Mouse (Mus musculus) urinary bladder, postnatal 4 days (tissue): Measurements from ENCODE around the gene Cables2.

Experiments
- DNase-seq, 2 experiments: peaks; one replicate each; pipeline ENCODE4 v3.0.0; 2021 to 2022; ENCODE audit warnings: low spot score in 2 of 2

The Cables2 gene

DNA sequence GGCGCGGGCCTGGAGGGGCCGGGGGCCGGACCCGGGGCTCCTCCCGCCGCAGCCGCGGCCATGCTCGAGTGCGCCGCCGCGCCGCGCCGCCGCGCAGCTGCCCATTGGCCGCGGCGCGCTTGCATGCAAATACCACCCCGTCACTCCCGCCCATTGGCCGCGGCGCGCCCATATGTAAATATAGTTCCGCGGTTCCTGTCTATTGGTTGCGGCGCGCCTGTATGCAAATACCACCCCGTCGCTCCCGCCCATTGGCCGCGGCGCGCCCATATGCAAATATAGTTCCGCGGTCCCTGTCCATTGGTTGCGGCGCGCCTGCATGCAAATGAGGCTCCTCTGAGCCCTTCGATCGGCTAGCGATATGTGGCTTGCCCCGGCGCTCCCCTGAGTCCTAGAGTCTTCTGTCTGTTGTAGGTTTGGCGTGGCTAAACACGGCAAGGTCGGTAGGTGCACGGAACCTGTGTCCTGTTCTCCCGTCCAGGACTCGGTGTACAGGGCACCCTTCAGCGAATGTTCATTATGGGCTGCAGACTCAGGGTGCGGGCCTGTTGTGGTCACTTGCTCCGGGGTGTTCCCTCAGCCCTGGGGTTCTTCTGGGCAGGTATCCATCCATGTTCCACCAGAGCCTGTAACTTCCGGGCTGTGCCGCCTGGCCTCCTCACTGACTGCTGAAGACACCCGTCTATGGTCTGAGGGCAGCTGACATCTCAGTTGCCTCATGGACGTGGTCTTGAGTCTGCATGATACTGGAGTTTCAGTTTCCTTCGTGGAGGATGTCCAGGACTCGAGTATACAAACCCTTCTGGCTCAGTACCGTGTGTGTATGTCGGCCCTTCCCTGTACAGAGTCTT, at the start of gene Cables2:
Cables2 (minus strand) TSS at position 103 of the 851 bp plus-strand sequence.
- DNase-seq: peak; percentile 89 to 93

DNA sequence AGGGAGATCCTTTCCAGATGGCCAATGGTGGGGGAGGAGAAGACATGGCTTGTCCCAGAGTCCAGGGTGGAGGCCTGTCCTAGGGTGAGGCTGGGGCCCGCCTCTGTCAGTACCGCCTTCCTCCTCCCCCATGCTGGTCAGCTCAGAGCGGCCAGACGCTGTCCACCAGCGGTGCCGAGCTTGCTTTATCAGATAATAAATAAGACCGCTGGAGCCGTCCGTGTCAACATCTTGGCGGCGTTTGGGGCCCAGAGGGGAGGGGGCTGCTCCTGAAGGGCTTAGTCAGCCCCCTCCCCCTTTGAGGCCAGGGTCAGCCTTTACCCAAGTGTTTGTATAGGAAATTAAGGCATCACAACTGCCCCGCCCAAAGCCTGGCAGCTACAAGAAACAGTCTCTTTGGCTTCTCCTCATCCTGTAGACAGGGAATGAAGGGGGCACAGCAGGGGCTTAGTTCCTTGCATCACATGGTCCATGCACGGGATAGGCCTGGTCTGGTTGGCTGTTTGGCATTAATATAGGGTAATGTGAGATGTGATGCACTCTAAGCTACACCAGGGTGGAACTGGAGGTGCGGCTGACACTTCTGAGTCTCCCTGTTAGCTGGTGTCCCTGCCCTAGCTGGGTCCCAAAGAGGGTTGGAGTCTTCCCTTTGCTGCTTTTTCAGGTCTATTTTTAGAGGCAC, 49.5 kb upstream of the Cables2 start:
- peak in 1 of 2 experiments; percentile 55 for DNase-seq

DNA sequence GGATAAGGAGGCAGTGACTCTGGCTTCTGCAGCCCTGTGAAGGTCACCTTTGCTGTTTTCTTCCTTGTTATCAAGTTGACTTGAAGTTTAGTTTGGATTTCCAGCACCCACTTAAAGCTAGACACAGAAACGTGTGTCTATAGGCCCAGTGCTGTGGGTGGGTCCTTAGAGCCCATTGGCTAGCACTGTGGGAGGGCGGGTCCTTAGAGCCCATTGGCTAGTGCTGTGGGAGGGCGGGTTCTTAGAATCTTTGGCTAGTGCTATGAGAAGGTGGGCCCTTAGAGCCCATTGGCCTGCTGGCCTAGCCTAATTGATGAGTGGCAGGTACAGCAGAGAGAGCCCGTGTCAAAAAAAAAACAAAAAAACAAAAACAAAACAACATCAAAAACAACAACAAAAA, 46.9 kb upstream of the Cables2 start:
- no peak for DNase-seq

DNA sequence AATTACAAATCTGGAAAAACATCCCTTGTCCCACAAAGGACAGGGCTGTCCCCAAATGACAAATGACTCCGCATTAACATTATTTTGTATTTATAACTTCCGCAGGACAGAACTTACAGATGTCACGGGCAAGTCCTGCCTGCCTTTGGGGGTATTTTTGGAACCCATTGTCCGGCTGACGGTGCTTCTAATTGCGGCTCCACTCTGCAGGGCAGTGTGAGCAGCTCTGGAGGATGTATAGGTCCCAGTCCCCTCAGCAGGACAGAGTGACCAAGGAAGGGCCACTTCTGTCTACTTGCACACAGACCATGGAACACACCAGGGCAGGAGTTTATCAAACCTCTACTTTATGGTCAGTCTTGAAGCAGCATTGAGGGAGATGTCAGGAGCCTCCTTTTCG, 44.3 kb upstream of the Cables2 start:
- no peak for DNase-seq

DNA sequence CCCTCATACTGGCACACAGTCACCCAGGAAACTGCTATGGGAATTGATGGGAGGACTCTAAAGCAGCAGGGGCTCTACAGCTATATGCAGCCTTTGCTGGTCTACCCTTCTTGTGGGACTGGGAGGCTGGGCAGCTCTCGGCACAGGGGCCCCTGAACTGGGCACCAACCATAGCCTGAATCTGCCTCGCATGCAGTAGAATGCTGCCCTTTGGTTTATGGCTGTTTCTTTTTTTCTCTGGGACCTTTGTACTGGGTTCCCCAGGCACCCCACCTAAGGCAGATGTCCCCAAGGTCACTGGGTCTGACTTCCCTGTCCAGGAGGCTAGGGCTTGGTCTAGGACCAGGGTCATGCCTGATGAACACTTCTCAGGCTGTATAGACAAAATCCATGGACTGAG, 41.0 kb upstream of the Cables2 start:
- DNase-seq: no peak

DNA sequence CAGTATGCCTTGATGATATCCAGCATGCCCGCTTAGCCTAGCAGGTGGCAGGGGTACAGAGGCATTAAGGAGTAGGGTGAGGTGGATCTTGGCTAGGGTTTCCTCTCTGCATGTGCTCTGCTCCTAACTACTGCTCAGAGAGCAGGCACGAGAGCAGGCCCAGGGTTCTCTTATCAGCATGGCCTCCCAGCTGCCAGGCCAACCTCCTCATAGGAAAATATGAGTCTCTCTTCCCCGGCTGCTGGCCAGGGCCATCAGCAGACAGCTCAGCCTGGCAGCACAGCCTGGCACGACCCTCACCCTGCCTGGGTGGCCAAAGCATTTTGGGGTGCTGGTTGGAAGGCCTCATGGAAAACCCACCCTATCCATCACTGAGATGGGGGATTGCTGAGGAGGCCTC, 37.9 kb upstream of the Cables2 start:
- DNase-seq: no peak

DNA sequence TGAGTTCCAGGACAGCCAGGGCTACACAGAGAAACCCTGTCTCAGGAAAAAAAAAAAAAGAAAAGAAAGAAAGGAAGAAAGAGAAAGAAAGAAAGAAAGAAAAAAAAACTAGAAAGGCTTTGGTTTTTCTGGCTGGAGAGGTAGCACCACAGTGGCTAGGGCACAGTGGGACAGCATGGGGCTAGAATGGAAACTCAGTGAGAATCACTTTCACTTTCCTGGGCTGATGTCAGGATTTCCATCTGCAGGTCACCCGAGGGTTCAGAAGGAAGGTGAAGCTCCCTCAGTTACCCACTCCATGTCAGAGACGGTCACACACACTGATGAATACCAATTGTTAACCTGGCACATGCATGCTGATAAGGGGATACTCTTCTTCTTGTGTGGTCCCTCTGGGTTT, 34.4 kb upstream of the Cables2 start:
- DNase-seq: no peak

DNA sequence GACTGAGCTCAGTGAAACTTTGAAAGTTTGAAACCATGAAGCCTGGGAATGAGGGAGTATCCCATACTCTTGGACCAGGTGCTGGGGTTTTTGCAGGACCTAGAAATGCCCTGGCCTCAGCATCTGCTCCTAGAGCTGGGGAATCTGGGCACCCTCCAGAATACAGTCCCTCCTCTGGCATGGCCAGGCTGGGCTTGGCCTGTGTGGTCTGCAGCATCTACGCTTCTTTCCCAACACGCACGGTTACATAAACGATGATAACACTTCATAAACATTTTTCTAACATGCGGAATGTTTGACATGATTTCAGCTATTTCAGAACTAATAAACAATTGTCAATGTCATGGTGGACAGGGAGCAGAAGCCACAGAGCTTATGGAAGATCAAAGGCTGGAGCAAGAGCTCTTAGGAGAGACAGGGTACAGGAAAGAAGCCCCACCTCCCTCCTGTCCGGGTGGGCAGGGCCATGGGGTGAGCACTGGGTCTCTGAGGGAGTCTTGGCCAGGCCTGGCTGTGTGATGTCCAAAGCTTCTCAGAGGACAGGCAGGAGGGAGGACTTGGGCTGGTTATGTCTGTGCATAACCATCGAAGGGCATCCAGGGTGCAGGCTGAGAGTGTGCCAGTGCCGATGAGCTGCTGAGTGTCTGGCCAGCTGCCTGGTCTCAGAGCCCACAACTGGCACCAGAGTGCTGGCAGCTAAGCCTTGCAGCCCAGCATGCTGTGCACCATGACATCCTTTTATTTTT, 33.3 kb upstream of the Cables2 start:
- DNase-seq: peak; percentile 49 to 63

DNA sequence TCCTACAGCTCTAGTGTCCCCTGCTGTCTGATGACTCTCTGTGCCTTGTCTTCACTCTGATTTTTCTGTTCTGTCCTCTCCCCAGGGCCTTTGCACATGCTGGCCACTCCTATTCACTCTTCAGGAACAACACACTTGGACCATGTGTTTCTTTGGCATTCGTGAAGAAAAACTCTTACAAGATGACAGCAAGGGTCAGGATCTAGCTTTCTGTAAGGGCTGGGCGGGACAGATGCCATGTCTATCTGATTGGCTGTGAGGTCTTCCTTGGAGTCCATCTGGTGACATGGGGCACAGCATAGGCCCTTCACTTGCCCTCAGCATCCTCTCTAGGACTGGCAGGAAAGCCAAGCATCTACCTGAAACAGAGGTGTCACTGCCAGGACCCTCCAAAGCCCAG, 32.7 kb upstream of the Cables2 start:
- DNase-seq: no peak

DNA sequence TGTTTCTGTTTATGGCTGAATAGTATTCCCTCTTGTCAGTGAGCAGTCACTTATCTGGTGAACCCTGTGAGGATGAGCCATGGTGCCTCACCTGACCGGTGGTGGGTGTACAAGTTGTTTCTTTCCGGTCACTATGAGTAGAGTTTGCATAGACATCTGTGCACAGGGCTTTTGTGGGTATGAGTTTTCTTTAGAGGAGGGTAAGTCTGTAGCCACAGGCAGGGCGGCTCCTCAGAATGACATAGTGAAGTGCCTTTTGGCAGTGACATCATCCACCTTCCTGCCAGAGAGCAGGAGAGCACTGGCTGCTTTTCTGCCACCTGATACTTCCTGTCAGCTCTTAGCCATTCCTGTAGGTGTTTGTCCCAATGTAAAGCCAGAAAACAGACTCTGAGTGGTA, 32.2 kb upstream of the Cables2 start:
- DNase-seq: no peak

DNA sequence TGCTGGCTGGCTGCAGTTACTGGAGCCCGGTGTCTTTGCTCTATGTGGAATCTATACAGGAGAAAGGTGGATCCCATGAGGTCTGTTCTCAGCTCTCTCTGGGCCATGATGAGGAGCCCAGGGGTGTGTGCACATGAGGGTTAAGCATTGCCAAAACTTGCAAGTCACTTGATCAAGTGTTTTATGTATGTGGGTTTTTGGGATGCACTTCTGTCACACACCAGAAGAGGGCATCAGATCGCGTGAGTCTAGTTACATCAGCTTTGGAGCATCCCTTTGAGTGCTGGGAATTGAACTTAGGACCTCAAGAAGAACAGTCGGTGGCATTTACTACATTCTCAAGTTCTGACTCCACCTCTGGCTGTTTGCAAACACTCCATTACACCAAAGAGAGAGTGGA, 31.3 kb upstream of the Cables2 start:
- no peak for DNase-seq

DNA sequence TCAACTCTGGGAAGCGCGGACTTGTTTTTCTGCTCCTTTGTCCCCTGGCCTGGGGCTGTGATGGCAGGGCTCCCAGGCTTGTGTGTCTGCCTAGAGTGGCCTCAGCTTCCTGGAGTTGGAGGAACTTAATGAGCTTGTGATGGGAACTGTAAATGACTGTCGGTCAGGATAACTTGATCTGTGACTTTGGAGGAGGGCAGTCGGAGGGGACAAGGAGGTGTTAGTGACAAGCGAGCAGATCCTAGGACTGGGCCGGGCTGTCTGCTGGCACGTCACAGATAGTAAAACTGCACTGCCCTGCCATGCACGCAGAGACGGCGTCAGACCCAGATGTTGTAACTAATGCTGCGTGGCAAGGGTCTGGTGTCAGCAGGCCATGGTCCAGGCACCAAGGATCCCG, 30.2 kb upstream of the Cables2 start:
- no peak for DNase-seq

DNA sequence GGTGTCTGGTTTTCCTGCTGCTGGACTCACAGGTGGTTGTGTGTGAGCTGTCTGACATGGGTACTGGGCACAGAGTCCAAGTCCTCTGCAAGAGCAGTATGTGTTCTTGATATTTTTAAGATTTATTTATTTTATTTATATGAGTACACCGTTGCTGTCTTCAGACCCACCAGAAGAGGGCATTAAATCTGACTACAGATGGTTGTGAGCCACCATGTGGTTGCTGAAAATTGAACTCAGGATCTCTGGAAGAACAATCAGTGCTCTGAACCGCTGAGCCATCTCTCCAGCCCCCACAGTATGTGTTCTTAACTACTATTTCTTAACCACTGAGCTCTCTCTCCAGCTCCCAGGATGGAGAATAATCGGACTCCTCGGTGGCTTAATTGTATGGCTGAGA, 28.9 kb upstream of the Cables2 start:
- no peak for DNase-seq

DNA sequence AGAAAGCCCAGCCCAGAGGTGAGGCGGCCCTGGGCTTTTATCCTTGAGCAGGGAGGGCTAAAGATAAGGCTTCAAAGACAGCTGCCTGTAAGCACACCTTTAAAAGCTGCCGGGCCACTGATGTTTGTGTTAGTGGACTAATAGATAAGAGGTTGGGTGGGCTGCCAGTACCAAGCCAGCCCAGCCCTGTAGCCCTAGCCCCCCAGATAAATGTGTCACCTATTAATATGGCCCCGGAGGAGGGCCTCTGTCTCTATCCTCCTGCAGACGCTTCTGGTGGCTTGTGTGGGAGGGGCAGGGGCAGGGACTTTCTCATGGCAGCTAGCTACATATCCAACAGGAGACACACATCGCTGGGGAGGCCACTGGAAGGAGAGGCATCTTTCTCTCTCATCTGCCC, 27.5 kb upstream of the Cables2 start:
- DNase-seq: no peak

DNA sequence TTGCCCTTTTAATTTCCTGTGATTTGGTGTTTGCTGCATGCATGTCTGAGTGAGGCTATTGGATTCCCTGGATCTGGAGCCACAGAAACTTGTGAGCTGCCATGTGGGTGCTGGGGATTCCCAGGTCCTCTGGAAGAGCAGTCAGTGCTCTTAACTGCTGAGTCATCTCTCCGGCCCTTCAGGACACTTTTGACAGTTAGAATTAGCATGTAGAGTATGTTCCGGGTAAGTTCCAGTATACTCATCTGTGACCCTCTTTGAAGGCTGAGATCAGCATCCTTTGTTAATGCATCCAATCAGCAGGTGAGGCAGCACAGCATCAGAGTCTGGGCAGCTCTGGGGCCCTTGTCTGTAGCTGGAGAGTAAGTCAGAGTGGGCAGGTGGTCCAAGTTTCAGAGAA, 27.0 kb upstream of the Cables2 start:
- DNase-seq: no peak

DNA sequence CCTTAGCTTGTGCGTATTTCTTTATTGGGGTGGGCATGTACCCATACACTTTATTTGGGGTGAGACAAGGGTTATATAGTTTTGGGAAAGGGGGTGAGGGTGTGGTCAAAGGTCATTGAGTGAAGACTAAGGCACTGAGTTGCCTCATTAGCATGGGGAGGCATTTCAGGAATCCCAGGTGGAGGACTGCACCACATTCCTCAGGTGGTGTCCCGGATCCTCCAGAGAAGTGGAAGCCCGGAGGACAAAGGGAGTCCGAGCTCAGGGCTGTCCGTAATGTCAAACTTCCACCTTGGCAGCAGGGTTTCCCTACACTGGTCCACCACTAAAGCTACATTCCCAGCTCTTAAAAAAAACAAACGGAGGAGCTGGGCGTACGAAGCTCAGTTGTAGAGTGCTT, 19.6 kb upstream of the Cables2 start:
- no peak for DNase-seq

DNA sequence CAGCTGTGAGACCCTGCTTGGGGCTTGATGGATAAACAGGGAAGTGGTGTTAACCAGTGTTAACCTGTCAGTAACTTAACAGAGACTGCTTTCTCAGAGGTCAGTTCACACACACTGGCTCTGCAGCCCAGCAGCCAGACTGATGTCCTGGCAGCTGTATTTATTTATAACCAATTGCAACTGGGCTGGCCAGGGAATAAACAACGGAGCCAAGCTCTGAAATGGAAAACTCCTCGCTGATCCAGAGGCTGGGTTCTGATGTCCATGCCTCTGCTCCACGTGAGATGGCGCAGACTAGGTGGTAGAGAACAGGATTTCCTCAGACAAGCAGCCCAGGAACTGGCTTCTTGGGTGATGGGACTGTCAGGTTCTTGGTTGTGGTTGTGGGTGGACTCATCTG, 18.7 kb upstream of the Cables2 start:
- DNase-seq: no peak

DNA sequence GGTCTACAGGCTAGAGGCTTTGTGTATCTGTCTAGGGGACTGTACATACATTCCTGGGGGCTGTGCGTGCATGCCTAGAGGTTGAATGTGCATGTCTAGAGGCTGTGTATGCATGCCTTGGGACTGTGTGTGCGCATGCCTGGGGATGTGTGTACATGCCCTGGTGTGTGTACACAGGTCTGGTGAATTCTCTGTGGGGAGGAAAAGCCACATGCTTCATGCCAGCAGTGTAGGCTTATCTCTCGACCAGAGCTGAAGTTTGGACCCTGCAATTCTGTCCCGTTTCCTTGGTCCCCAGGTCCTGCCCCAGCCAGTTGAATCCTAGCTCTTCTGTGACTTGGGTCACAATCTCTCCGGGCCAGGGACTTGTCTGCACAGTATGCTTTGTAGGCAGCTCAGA, 18.3 kb upstream of the Cables2 start:
- no peak for DNase-seq

DNA sequence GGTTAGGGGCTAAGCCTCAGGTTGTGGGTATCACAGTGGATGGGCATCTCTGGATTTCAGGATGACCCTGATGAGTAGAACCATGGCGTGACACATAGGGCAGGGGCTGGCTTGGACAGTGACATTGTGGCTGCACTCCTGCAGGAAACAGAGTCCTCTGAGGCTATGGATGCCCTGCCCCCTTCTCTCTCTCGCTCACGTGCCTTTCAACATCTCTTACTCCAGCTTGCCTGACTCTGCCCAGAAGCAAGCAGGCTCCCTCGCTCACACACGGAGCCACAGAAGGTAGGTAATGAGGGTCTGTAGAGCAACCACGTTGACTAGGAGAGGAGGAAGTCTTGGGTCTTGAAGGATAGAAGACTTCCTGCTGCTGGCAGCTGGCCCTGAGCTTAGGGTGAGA, 17.2 kb upstream of the Cables2 start:
- DNase-seq: no peak

DNA sequence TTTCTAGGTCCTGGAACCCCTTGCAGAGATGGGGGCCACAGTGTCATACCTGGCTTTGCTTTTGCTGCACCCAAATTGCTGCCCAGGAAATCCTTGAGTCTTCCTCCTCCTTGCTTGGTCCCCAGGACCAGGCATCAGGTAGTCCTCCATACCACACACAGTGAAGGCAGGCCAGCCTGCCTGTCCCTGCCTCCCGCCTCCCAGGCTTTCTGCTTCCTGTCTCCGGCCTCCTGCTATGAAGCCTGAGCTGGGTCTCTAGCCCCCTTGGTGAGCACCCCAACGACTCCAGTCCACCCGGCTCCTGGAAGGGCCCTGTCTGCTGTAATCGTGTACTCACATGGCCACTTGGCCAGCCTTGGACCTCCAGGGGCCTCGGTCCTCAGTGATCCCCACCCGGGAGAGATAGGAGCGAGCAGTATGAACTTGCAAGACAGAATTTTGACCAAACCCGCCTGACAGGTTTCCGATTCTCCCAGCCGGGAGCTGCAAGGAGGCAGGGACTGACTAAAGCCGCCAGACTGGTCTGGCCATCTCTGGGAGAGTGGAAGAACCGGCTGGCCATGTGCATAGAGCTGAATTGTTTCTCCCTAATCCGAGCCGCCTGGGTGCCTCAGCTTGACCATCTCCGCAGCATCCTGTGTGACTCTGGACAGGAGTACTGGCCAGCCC, 16.3 kb upstream of the Cables2 start, which contains the start of gene Rbbp8nl:
Rbbp8nl (minus strand) TSS at position 440 of the 669 bp plus-strand sequence.
- DNase-seq: peak; percentile 67 to 79

DNA sequence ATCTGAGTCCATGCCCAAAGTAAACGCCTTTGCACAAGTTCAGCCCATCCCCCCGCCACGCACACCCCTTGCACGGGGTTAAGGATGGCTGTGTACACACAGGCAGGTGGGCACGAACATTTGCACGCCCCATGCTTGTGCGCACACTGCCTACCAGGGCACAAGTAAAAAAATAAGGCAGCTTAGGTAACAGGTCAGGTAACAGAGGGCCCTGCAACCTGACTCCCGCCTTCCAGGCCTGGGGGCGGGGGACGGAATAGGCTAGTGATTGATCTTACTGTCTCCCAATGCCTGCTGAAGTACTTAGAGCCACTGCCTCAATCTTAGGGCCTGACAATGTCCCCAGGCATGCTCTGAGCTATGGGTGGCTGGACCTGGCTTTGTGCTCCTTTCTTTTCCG, 15.7 kb upstream of the Cables2 start:
- no peak for DNase-seq

DNA sequence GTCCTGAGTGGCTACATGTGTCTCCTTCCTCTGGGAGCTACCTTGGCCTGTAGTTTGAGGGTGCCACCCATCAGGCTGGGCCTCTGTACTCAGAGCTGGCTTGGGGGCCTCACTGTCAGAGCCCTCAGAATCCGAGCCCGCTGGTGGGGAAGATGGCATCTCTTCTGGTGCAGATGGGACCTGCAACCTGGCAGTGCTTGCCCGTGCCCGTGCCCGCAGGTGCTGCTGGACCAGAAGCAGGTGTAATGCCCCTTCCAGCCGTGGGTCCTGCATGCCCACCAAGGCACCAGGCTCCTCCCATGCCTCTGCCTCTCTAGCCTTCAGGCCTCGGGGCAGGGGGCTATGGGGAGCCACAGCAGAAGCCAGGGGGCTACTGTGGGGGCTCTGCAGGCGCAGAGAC, 6.0 kb upstream of the Cables2 start:
- no peak for DNase-seq
